Mouse (Mus musculus) gastrocnemius, postnatal 4 days (tissue): ENCODE results near the gene Sctr. TPM values are rescaled to one million over a fixed set of nuclear protein-coding genes. Genes with fewer than 3 reads are reported as not detected.

Experiments
- DNase-seq, 2 experiments: peaks; one replicate each; pipeline ENCODE4 v3.0.0; 2021 to 2022; ENCODE audit warnings: low spot score in 2 of 2, mixed read lengths in 2 of 2
- long read RNA-seq, 2 experiments: library from polyadenylated mRNA; stranded (forward); transcript quantifications; one replicate each; pipeline ENCODE4 v2.0.0; 2021
- total RNA-seq, 2 experiments: library from RNA; stranded (reverse); gene quantifications; 2 replicates each; pipeline ENCODE4 v1.2.3; 2021

The Sctr gene
- total RNA-seq: 1 to 10 TPM; 2.0 to 2.4 TPM
- long read RNA-seq, experiment 1, partial matches to known transcripts: 5 of 7 reads
- long read RNA-seq, experiment 1, other reads (novel, unspliced or antisense): 2 of 7 reads
- long read RNA-seq, experiment 2, partial matches to known transcripts: 3 of 3 reads
- long read RNA-seq, experiment 2, other reads (novel, unspliced or antisense): 0 of 3 reads

DNA sequence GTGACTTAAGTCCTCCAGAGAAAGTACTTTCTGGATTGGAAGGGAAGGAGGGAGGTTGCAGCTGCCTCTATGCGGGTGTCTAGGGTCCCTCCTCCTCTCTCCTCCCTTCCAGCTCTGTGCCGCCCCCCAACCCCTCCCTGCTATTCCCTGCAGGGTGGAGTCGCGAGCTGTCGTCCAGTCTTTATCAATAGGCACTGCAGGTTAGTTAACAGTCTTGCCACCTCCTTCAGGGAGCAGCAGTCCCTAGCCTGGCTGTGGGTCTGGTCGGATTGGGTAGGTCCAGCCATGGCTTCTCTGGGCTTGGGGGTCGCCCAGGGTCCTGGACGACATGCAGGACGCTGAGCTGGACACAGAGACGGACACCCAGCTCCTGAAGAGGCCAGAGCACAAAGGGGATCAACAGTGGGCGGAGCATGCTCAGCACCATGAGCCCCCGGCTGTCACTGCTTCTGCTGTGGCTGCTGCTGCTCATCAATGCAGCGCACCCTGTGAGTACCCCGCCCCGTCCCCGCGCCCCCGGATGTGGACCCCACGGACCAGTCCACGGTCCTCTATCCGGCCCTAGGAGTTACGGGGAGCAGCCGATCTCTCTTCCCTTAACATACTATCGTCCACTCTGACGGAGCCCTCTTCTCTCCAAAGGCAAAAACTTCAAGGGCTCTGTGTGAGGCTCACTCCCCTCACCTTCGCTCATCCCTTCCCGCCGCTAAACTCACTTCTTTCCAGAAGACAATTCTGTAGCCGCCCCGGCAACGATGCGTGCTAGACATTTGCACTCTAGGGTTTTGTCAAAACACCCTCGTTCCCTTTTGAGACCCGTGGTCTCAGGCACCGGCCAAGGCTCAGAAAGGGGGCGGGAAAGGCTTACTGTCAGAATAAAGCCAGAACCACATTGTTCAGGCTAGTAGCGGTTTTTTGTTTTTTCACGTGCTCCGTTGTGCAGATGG lies at the start of gene Sctr:
Gene Sctr, plus strand, starts transcription at position 51 of the 947 bp plus-strand sequence.
- DNase-seq: no peak

DNA sequence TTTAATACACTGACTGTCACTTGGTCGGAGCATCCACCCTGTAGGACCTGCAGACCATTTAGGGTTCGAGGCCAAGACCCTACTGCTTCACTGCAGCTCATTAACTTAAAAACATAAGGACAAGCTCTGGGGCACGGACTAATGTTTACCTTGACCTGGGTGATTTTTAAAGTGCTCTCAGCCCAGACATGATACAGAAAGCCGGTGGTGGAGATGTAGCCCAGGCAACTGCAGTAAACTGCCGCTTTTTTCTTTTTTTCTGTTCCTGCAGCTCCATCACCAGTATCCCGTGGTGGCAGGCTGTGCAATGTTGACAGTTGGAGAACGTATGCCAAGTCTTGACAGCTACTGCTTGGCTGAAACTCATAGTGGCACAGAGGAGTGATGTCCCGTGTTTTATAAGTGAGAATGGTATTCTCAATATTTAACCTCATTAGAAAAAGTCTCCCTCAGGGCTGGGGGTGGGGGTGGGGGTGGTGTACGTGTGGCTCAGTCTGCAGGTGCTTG lies 48.9 kb upstream of the Sctr start:
- DNase-seq: no peak

DNA sequence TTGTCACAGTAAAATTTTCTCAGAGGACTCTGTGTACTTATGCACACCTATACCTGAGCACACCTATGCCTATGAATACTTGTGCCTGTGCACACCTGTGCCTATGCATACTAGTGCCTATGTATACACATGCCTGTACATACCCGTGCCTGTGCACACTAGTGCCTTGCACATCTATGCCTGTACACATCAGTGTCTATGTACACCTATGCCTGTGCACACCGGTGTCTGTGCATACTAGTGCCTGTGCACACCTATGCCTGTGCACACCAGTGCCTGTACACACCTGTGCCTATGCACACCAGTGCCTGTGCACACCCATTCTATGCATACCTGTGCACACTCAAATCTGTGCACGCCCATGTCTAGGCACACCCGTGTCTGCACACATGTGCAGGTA lies 47.2 kb upstream of the Sctr start:
- no peak for DNase-seq

DNA sequence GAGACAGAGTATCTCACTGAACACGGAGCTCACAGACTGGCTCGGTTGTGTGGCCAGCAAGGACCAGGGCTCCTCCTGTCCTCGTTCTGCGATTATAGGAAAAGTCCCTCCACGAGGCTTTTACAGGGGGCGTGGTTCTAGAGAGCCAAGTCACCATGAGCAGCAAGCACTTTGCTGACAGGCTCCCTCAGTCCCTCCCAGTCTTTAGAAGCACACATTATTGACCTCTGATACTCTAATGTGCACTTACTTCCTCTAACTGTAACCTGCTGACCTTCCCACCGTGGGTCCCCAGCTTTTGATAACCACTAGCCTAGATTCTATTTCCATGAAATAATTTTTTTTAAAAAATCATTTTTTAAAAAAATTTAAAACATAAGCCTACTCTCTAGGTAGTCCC lies 46.8 kb upstream of the Sctr start:
- DNase-seq: no peak

DNA sequence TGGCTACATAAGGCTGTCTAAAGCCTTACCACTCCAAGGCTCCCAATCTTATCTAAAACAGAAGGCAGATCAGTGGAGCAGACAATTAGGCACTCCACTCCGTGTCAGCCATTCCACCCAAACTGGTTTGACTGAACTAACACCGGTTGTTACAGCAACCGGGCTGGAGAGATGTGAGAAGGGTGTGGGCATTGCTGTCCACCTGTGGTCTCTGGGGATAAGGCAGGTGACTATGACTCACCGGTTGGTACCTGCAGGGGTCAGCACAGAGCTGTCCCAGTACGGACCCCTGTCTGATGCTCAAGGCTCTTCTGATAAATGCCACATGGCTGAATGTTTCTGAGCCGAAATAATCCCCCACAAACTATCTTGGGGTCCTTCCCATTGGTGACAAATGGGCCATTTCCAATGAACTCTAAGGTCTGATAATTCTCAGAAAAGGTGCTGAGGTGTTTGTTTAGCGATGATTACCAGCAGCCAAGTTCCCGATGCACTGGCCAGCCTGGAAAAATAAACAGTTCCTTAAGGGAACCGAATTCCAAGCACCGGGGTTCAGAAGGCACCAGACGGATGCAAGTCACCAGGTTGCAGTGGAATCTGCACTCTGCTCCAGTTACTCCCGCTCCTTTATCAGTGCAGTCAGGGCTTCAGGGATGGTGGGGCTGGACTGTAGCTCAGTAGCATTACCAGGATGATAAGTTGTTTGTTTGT lies 40.7 kb upstream of the Sctr start:
- no peak for DNase-seq

DNA sequence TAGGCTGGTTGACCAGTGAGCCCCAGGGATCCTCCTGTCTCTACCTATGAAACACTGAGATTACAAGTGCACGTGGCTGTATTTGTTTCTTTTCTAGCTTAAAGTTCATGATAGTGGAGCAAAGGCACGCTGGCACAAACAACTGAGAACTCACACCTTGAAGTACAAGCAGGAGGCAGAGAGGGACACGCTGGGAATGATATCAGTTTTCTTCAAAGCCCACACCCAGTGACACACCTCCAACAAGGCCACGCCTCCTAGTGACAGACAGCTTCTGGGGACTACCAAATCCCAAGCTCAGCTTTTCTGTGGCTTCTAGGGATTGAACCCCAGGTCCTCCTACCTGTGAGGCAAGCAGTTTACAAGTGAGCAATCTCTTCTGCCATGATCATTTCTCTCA lies 33.6 kb upstream of the Sctr start:
- DNase-seq: no peak

DNA sequence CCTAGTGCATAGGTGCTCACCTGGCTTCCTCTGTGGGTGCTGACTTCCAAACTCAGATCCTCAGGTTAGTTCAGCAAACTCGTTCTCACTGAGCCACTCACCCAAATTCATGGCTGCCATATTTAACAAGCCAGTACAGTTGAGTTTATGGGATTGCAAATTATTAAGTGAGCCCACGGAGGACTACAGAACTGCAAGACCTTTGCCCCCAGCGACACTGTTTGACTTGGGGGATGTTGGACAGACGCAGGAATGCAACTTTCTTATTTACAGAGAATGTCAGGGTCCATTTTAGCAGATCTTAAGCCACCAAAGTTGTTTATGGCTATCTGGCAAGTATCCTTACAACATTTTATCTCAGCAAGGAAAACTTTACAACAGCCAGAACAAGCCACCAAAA lies 31.6 kb upstream of the Sctr start:
- no peak for DNase-seq

DNA sequence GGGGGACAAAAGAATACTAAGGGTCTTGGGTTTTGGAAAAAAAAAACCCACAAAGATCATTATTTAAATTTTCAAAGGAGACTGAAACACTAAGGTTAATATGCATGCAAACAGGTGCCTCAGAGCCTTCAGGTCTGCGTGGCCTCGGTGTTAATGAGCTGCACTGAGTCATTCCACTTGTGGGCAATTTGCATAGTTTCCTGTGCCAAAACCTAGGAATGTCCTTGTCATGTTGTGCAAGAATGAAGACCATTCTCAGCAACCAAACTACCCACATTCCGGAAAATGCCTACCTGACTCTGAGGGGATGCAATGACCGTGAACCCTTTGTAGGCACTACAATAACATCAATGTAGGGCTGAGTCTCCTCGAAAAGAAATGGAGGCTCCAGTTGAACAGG lies 20.1 kb upstream of the Sctr start:
- no peak for DNase-seq

DNA sequence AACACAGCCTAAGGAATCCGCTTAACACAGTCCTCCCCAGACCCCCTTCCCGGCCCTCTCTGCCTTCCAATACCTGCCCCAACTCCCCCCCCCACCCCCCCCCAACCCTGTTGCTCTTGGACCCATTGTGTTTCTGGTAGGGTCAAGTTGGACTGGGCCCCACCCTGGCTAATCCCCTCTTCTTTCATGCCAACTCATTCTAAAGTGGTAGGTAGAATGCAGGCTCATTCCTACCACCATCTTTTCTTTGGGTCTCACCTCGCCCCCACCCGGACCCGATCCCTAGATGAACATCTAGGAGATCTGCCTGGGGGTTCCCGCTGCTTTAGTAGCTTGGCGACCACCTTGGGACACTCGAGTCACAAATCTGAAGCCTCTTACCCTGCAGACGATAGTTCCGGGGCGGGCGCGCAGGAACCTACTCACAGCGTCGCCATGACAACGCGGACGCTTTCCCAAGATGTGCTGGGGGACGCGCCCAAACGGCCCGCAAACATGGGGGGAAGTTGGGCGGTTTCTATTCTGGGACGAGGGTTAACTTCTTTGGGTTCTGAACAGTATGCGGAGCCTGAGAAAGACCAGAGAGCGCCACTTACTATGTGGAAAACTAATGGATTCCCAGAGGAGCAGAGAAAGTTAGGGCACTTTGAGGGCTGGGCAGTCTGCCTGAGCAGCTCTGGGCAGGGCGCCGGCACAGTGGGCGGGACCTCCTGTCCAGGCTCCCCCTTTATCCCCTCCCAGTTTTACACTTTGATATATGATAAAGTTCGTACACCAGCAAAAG lies 9.7 kb upstream of the Sctr start, which contains the start of gene Cfap221:
Gene Cfap221, minus strand, starts transcription at position 437 of the 784 bp plus-strand sequence.
- peak in 1 of 2 experiments; percentile 43 for DNase-seq

DNA sequence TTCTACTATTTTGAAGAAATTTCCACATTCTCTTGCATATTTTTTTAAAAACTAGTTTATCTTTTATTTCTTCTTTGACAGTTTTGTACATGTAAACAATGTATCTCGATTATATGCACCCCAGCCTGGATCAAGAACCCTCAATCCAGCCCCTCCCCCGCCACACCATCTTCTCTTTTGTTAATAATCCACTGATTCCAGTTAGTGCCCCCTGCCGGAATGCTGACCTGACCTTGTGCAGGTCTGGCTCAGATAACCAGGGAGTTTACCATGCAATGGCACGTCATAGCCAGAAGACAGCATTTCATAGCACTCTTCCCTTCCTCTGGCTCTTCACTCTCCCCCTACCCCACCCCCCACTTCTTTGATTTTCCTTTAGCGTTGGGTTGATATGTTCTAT lies 9.1 kb upstream of the Sctr start:
- no peak for DNase-seq

DNA sequence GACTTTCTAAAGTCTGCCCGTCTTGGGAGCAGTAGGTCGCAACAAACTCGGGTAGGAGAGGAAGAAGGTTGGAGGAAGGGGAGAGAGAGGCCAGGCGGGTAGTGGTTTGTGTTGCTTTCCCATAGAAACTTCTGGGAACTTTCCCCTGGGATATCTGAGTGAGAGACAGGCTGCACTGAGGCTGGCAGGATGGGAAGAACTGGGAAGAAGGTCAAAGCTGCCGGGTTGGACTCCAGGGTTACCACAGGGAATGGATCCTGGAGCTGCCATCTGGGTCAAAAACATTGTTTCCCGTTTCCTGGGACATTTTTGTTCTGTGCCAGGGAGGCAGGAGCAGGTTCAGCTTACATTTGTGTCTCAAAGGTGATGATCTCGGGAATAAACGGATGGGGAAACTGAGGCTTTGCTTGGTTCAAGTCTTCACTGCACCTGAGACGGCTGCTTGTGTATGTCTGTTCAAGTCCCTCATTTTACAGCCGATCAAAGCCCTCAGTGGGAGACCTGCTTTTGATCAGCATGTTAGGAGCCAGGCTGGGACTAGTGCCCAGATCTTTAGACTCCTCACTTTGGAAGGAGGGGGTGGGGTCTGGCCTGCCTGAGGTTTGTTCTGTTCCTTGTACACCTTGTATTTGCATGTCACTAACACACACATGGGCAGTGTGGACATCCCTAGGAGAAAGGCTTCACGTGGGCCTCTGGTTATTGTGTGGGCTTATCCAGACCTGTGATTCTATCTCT lies 1.3 kb downstream of the Sctr start:
- DNase-seq: no peak

DNA sequence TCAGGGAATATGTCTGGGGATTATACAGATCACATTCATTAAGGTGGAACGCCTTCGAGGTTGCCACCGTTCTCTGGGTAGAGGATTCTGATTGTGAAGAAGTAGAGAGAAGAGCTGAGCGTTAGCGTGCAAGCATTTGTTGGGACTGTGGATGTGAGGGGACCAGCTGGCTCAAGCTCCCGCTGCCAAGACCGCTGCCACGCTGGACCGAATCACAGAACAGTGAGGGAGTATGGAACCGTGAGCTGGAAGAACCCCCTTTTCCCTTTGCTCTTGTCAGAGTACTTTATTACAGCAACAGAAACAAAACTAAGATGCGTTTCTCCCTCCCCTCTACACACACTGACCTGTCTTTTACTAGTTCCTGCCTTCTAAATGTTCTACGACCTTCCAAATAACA lies 5.9 kb downstream of the Sctr start:
- no peak for DNase-seq

DNA sequence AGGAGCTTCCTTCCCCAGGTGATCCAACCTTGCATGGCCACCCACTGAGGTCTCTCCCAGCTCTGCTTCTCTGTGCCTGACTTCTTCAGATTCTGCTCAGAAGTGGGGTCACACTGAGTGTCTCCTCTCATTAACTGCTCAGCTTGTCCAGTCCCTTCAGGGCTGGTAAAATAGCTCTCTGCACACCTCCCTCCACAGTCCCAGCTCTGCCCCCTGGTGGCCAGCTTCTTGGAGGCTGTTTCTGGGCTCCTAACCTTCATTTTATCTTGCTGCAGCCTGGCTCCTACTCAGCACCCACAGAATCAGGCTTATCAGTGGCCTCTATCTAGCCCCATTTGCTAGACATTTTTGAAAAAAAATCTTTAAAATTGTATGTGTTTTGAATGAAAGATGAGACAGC lies 6.4 kb downstream of the Sctr start:
- DNase-seq: peak; percentile 39 to 62

DNA sequence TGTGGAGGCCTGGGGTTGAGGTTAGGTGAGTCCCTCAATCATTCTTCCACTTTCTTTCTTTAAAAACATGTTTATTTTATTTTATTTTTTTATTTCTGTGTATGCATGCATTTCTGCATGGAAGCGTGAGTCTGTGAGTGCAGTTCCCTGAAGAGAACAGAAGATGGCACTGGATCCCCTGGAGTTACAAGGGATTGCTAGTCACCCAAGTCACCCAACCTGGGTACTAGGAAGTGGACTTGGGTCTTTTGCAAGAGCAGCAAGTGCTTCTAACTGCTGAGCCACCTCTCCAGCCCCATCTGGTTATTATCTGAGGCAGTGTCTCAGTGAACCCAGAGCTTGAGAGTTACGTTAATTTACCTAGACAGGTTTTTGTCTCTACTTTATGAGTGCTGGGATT lies 9.5 kb downstream of the Sctr start:
- DNase-seq: no peak

DNA sequence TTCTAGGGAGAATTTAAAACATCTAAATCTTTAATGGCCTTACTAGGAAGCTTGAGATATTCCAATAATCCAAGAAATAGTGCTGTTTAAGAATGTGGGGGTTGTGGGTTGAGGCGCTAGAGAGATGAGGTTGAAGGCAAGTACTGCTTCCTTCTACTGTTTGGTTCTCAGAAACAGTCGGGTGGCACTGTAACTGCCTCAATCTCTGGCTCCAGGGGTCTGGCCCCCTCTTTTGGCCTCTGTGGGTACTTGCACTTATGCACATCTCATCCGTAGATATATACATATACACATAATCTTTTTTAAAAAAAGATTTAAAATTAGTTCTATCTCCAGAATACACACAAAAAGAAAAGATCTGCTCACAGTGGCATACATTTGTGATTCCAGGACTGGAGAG lies 12.2 kb downstream of the Sctr start:
- DNase-seq: no peak

DNA sequence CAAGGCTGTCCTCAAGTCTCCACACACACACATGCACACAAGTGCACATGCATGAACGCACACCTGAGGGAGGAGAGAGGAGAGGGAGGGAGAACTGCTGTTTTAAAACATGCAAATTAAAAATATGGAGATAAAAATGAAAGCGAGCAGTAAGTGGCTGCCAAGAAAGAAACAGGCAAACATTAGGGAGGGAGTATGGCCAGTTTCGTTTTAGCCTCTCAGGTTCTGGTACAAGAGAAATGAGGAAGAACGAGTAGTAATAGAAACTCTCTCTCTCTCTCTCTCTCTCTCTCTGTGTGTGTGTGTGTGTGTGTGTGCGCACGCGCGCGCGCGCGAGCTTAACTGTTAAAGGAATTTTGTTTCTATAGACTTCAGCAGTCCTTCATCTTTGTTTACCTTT lies 12.7 kb downstream of the Sctr start:
- no peak for DNase-seq

DNA sequence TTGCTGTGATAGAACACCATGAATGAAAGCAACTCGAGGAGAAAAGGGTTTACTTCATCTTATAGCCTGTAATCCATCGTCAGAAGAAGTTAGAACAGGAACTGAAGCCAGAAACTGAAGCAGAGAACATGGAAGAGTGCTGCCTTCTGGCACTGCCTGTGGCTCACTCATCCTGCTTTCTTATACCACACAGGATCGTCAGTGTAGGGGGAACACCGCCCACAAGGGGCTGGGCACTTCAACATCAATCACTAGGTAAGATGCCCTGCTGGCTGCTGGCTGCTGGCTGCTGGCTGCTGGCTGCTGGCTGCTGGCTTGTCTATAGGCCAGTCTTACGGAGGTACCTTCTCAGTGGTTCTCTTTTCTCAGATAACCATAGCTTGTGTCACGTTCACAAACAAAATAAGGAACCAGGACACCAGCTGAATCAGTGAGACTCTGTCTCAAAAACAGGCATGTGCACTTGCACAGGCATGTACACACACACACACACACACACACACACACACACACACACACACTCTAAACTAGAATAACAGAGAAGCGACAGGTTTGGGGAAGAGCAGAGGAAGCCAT lies 13.7 kb downstream of the Sctr start:
- DNase-seq: no peak

DNA sequence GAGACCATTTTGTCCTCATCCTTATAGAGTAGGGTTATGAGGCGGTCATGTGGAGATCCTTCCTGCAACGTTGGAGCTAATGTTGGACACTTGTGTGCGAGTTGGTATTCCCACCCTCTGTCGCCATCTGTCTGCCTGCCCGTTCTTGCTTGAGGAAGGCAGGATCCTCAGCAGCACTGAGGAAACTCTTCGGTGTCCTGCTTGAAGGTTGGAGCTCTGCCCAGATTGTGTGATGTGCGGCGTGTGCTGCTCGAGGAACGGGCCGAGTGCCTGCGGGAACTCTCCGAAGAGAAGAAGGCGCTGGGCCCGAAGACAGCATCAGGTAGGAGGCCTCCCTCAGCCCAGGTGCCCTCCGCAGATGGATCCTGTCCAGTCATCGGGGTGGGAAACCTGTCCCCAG lies 15.3 kb downstream of the Sctr start:
- DNase-seq: no peak

DNA sequence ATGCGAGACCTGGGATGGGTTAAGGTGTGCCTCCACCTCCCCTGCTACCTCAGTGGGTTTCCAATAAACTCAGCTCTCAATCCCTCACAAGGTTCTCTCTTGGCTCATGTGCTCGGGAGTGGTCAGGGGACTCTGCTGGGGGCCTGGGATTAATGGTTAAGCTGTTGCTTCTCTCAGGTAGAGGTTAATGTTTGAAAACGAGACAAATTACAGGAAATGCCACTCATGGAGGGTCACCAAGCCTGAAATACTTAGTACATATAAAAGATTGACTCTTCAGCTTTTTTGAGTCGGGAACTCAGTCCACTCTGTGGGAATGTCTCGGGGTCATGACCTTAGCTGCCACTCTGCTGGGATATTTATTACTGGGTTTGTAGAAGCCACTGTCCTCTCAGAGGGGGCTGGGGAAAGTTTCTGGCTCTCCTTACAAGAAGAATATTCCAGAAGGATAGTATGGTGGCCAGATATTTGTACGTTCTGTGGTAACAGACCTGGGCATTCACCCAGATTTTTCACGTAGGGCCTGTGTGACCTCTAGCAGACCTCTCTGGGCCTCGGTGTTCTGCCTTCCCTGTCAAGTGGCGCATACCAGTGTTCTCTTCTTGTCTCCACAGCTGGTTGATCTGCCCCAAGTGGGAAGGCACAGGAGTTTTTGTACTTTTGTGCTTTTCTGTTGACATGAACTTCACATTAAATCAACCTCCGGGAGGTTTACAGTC lies 17.8 kb downstream of the Sctr start:
- DNase-seq: no peak
